Mouse (Mus musculus) cortical plate, adult 2 months (tissue): ENCODE results near the gene Ccr7.

Experiments used
- CTCF ChIP-seq: fragments of 200-500 bp; IDR thresholded peaks from 2 replicates; pipeline ENCODE4 v1.5.1; 2011; ENCODE audit warnings: mild to moderate bottlenecking, control low read depth, low read length; ENCODE audit not compliant: insufficient read depth; ENCODE audit errors: extremely low read depth
- POLR2A ChIP-seq: fragments of 200-500 bp; IDR thresholded peaks from 2 replicates; pipeline ENCODE4 v1.6.1; 2011; ENCODE audit warnings: mild to moderate bottlenecking, low read length, control low read depth; ENCODE audit not compliant: insufficient read depth; ENCODE audit errors: extremely low read depth

GRCm38 (mm10) chr11:99136961-99137360, 17.9 kb downstream of the Ccr7 start:
- TF ChIP-seq POLR2A (no peak), CTCF (no peak)
